Mouse (Mus musculus) heart, adult 2 months (tissue): ENCODE measurements around the gene Trim67. TPM values are rescaled to one million over a fixed set of nuclear protein-coding genes. Genes with fewer than 3 reads are reported as not detected.
"Not testable (repeated sequence)": the region's sequence is repeated elsewhere in the genome, so short reads cannot be mapped to it uniquely, and the experiment has no call there.

Experiments
- DNase-seq, 2 experiments: peaks; one replicate each; pipeline ENCODE4 v3.0.0; 2021
- H3K27ac ChIP-seq: fragments of 200-600 bp; 2 replicates; pipeline ENCODE4 v1.8.1; 2022
- H3K27me3 ChIP-seq: fragments of 200-500 bp; 2 replicates; pipeline ENCODE4 v1.6.1; 2012; ENCODE audit warnings: mild to moderate bottlenecking, low read length, inconsistent platforms, mixed read lengths; ENCODE audit not compliant: control insufficient read depth, insufficient read depth
- H3K36me3 ChIP-seq: fragments of 200-500 bp; 2 replicates; pipeline ENCODE4 v1.6.1; 2012; ENCODE audit warnings: low read length, inconsistent platforms; ENCODE audit not compliant: control insufficient read depth, insufficient read depth
- H3K4me1 ChIP-seq: fragments of 200-500 bp; 2 replicates; pipeline ENCODE4 v1.6.1; 2011; ENCODE audit warnings: low read length; ENCODE audit not compliant: control insufficient read depth, insufficient read depth
- H3K4me3 ChIP-seq: fragments of 200-600 bp; 2 replicates; pipeline ENCODE4 v1.8.1; 2022
- H3K79me2 ChIP-seq: fragments of 200-500 bp; replicated peaks from 2 replicates; pipeline ENCODE4 v1.6.1; 2012; ENCODE audit warnings: mild to moderate bottlenecking, inconsistent platforms, low read length, moderate library complexity, mixed read lengths; ENCODE audit not compliant: control insufficient read depth, insufficient read depth
- H3K9ac ChIP-seq: fragments of 200-500 bp; 2 replicates; pipeline ENCODE4 v1.6.1; 2012; ENCODE audit warnings: low read depth, mild to moderate bottlenecking, control low read depth, inconsistent platforms, low read length, mixed read lengths
- CTCF ChIP-seq: fragments of 200-600 bp; IDR thresholded peaks from 2 replicates; pipeline ENCODE4 v1.8.1; 2022; ENCODE audit warnings: antibody characterized with exemption, mild to moderate bottlenecking, moderate library complexity
- EP300 ChIP-seq: fragments of 200-500 bp; IDR thresholded peaks from 2 replicates; pipeline ENCODE4 v1.6.1; 2011; ENCODE audit warnings: low read depth, low read length, control low read depth; ENCODE audit not compliant: insufficient read depth
- POLR2A ChIP-seq: fragments of 200-500 bp; IDR thresholded peaks from 2 replicates; pipeline ENCODE4 v1.6.1; 2011; ENCODE audit warnings: mild to moderate bottlenecking, low read depth, low read length, control low read depth; ENCODE audit not compliant: insufficient read depth
- WGBS: fragments of 180-500 bp; shearing (Covaris S2); methylation state at CpG from one replicate; pipeline ENCODE4 v1.1.7; 2018; 5-methylcytosine and 5-hydroxymethylcytosine counted together
- intact Hi-C: fragments of 180-260 bp; cut with DNase I; formaldehyde crosslinking; loops from one replicate; pipeline ENCODE4 v1.15.1; 2025
- polyA plus RNA-seq: library from polyadenylated mRNA; depleted of rRNA; stranded (reverse); fragments of >200 nt; gene quantifications from 2 replicates; pipeline ENCODE4 v1.2.3, GENCODE M21; 2012
- total RNA-seq, 2 experiments: library from RNA; stranded (reverse); gene quantifications; 2 replicates each; pipeline ENCODE4 v1.2.3; 2021

Trim67 gene
- total and polyA plus RNA-seq, 3 experiments, result 0.43 to 1.3 (median 0.47) TPM

DNA sequence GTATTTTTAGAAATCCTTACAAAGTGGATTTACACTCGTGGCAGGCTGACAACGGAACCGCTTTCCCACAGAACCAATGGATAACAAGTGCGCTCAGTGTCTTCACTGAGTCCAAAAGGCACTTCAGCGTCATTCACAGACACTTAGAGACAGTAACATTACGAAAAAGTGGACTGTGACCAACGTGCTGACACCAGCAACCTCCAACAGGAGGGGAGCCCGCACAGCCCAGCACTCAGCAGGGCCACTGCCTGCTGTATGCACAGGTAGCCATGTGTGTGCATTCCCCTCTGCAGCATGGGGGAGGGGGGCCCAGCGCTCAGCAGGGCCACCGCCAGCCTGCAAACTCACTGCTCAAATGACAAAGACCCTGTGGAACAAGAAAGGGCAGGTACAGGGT is 46.5 kb downstream of the Trim67 start:
- no peaks in the 10 kb centered on the region for H3K27me3 ChIP-seq
- DNase-seq, result no peak
- H3K27ac ChIP-seq, result no peak overlapping the region
- no peaks in the 10 kb centered on the region for H3K4me1 ChIP-seq
- 81% methylated on average over 10 of the region's 10 CpGs for WGBS
- H3K9ac ChIP-seq, result no peak overlapping the region
- H3K36me3 ChIP-seq, result no peaks in the 10 kb centered on the region
- no peaks in the 10 kb centered on the region for H3K79me2 ChIP-seq
- intact Hi-C loops, result no loop called here
- no peak overlapping the region for H3K4me3 ChIP-seq
- TF ChIP-seq EP300, result no peak

DNA sequence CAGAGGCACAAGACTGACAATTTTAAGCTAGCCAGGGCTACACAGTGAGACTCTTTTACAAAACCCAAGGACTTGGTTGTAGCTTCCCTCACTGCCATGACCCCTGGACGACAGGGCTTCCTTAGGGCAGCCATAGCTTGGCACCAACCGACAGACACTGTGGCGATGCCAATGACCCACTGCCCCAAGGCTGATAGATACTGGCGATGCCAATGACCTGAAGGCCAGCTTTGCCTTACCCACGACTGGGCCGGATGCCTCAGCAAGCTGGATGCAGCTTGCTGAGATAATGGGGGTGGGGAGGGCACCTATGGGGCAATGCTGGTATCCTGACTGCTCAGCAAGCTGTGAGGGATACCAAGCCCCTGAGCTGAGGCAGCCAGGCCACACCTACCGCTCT is 48.0 kb downstream of the Trim67 start:
- Histone ChIP-seq H3K27me3 (no peaks in the 10 kb centered on the region), H3K79me2 (no peaks in the 10 kb centered on the region), H3K27ac (no peak overlapping the region), H3K4me3 (no peak overlapping the region), H3K36me3 (peaks cover 4% of the 10 kb centered on the region), H3K9ac (no peak overlapping the region), H3K4me1 (peaks cover 1% of the 10 kb centered on the region; the same call in 1 of the 2 replicates)
- TF ChIP-seq EP300 (no peak), CTCF (no peak), POLR2A (no peak)
- intact Hi-C loops, result no loop called here
- DNase-seq, result no peak
- WGBS, result 94% methylated on average over 7 of the region's 7 CpGs

DNA sequence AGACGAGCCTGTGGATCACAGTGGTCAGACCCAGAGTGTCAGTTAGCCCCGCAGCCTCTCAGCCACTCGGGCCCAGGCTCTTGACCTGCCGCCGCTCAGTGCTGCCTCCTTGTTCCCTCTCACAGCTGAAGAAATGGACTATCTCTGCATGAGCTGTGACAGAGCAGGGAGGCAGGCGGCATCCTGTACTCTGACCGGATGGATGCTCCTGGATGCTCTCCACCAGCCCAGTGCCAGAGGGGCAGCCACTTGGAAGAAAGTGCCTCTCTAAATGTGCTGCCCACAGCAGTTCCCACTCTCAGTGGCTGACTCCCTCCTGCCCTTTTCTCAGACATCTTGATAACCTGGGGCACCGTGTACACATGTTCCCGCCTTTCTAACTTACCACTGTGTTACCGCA is 48.9 kb downstream of the Trim67 start:
- 91% methylated on average over 10 of the region's 10 CpGs for WGBS

DNA sequence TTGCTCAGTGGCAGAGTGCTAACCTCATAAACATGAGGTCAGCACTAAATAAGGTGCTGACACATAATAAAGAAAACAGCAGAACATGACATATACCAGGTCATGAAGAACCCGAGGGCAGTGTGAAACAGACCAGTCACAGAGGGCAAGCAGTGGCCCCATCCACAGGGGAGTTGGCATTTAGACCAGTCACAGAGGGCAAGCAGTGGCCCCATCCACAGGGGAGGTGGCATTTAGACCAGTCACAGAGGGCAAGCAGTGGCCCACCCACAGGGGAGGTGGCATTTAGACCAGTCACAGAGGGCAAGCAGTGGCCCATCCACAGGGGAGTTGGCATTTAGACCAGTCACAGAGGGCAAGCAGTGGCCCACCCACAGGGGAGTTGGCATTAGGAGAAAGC is 50.0 kb downstream of the Trim67 start:
- H3K36me3 ChIP-seq, H3K4me1 ChIP-seq, DNase-seq, H3K79me2 ChIP-seq, H3K4me3 ChIP-seq, H3K27ac ChIP-seq, H3K27me3 ChIP-seq, intact Hi-C loops, H3K9ac ChIP-seq: not testable (repeated sequence)
- WGBS, result 61% methylated on average over 1 of the region's 1 CpGs

More for the DNA sequence above, 48.9 kb downstream of the Trim67 start:
- Histone ChIP-seq H3K4me3 (no peak overlapping the region), H3K27me3 (no peaks in the 10 kb centered on the region), H3K79me2 (no peaks in the 10 kb centered on the region), H3K36me3 (peaks cover 4% of the 10 kb centered on the region), H3K9ac (no peak overlapping the region), H3K27ac (no peak overlapping the region), H3K4me1 (peaks cover 1% of the 10 kb centered on the region; the same call in 1 of the 2 replicates)
- DNase-seq, result no peak
- intact Hi-C loops, result no loop called here
- no peak for TF ChIP-seq EP300
- TF ChIP-seq CTCF, result no peak
- no peak for TF ChIP-seq POLR2A

DNA sequence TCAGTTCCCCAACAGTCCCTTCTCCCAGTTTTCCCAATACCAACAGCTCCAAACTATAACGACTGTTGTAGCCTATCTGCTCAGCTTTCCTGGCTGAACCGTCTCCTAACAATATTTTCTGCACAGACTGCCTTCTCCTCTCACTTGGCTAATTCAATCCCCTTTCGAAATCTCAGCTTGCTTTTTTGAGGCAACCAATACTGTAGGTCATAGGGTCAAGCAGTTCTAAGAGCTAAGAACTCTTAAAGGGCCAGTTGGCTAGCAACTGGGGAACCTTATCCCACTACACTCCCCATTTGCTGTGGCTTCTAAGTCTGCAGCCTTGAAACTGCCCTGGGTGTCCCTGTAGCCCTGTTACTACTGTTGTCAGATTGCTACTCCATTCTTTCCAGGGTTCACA is 52.2 kb downstream of the Trim67 start:
- 61% methylated on average over 3 of the region's 3 CpGs for WGBS
- TF ChIP-seq EP300 (no peak), POLR2A (no peak), CTCF (no peak)
- DNase-seq, result no peak
- Histone ChIP-seq H3K27ac (no peak overlapping the region; the same call in 1 of the 2 replicates), H3K27me3 (no peaks in the 10 kb centered on the region), H3K36me3 (peaks cover 4% of the 10 kb centered on the region), H3K4me3 (no peak overlapping the region), H3K4me1 (peaks cover 1% of the 10 kb centered on the region; the same call in 1 of the 2 replicates), H3K9ac (no peak overlapping the region), H3K79me2 (no peaks in the 10 kb centered on the region)
- intact Hi-C loops, result no loop called here

DNA sequence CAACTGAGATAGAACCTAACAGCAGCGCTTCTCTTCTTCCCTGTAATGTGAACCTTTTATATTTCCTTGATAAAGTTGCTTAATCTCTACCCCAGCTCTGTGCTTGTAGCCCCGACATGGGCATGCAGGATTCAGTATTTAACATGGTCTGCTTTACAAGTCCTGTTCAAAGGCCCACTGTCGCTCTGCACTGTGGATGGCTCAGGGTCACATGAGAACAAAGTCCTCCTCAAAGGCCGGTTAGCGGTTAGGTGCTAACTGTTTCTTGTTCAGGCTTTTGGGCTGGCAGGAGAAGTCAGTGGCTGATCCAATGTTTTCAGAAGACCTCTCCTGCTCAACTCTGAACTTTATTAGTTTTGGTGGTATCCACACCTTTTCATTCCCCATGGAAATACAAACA is 52.7 kb downstream of the Trim67 start:
- H3K4me1 ChIP-seq, result peaks cover 1% of the 10 kb centered on the region; the same call in 1 of the 2 replicates
- H3K36me3 ChIP-seq, result peaks cover 4% of the 10 kb centered on the region
- intact Hi-C loops, result no loop called here
- TF ChIP-seq CTCF, result no peak
- no peak for TF ChIP-seq POLR2A
- TF ChIP-seq EP300, result no peak
- H3K27ac ChIP-seq, result no peak overlapping the region; the same call in 1 of the 2 replicates
- 64% methylated on average over 5 of the region's 5 CpGs for WGBS
- DNase-seq, result no peak
- no peaks in the 10 kb centered on the region for H3K79me2 ChIP-seq
- H3K4me3 ChIP-seq, result no peak overlapping the region
- no peaks in the 10 kb centered on the region for H3K27me3 ChIP-seq
- H3K9ac ChIP-seq, result no peak overlapping the region
